Mouse (Mus musculus): ENCODE measurements at regions not wholly inside any gene's neighbourhood (a gene's known extent, or its start where the extent isn't known, plus 50 kb on each side); places are given as distances from the start of the nearest gene placed in this dataset.

GRCm38 (mm10) chr14:23237376-23237775 is 776.9 kb downstream of the Kcnma1 start:
- no peaks in the 10 kb centered on the region for H3K27me3 ChIP-seq
- no peaks in the 10 kb centered on the region for H3K36me3 ChIP-seq
- no peak overlapping the region for H3K4me2 ChIP-seq
- WGBS = 87% methylated on average over 2 of the region's 2 CpGs
- ATAC-seq (ENCODE audit: borderline replicate concordance, extremely low read depth, low FRiP score, low TSS enrichment) = no peak
- H3K27ac ChIP-seq = no peak overlapping the region
- no peak overlapping the region for H3K4me3 ChIP-seq
- no peaks in the 10 kb centered on the region for H3K9me3 ChIP-seq
- no peaks in the 10 kb centered on the region for H3K4me1 ChIP-seq
- H3K9ac ChIP-seq = no peak overlapping the region

- Histone ChIP-seq H3K4me3 (no peak overlapping the region), H3K36me3 (no peaks in the 10 kb centered on the region), H3K9ac (no peak overlapping the region), H3K27me3 (no peaks in the 10 kb centered on the region), H3K9me3 (no peaks in the 10 kb centered on the region), H3K4me2 (no peak overlapping the region), H3K4me1 (no peaks in the 10 kb centered on the region), H3K27ac (no peak overlapping the region)
- 64% methylated on average over 3 of the region's 3 CpGs for WGBS
- no peak for ATAC-seq (ENCODE audit: borderline replicate concordance, extremely low read depth, low FRiP score, low TSS enrichment)
These were observed 815.6 kb downstream of the Kcnma1 start for GRCm38 (mm10) chr14:23198676-23199075.

GRCm38 (mm10) chr14:23194569-23195529 is 819.4 kb downstream of the Kcnma1 start:
- Histone ChIP-seq H3K9me3 (no peaks in the 10 kb centered on the region), H3K36me3 (no peaks in the 10 kb centered on the region), H3K27ac (no peak overlapping the region), H3K4me2 (no peak overlapping the region), H3K9ac (no peak overlapping the region), H3K4me3 (no peak overlapping the region), H3K4me1 (no peaks in the 10 kb centered on the region), H3K27me3 (no peaks in the 10 kb centered on the region)
- 79% methylated on average over 7 of the region's 7 CpGs for whole genome bisulfite sequencing
- ATAC-seq (ENCODE audit: borderline replicate concordance, extremely low read depth, low FRiP score, low TSS enrichment) = no peak

- H3K4me1 ChIP-seq = no peaks in the 10 kb centered on the region
- H3K27me3 ChIP-seq = no peaks in the 10 kb centered on the region
- no peaks in the 10 kb centered on the region for H3K36me3 ChIP-seq
- no peak overlapping the region for H3K4me3 ChIP-seq
- H3K27ac ChIP-seq = no peak overlapping the region
- ATAC-seq (ENCODE audit: borderline replicate concordance, extremely low read depth, low FRiP score, low TSS enrichment) = no peak
- 51% methylated on average over 3 of the region's 3 CpGs for WGBS
- H3K4me2 ChIP-seq = no peak overlapping the region
- H3K9me3 ChIP-seq = no peaks in the 10 kb centered on the region
- H3K9ac ChIP-seq = no peak overlapping the region
These were observed 821.7 kb downstream of the Kcnma1 start for GRCm38 (mm10) chr14:23192566-23192965.

GRCm38 (mm10) chr14:23185359-23185758 is 828.9 kb downstream of the Kcnma1 start:
- H3K27me3 ChIP-seq = no peaks in the 10 kb centered on the region

GRCm38 (mm10) chr14:23169346-23169745 is 844.9 kb downstream of the Kcnma1 start:
- no peaks in the 10 kb centered on the region for H3K9me3 ChIP-seq
- H3K4me2 ChIP-seq = no peak overlapping the region
- no peaks in the 10 kb centered on the region for H3K4me1 ChIP-seq
- ATAC-seq (ENCODE audit: borderline replicate concordance, extremely low read depth, low FRiP score, low TSS enrichment) = no peak
- no peak overlapping the region for H3K4me3 ChIP-seq
- H3K9ac ChIP-seq = no peak overlapping the region
- no peak overlapping the region for H3K27ac ChIP-seq
- H3K27me3 ChIP-seq = no peaks in the 10 kb centered on the region
- H3K36me3 ChIP-seq = no peaks in the 10 kb centered on the region
- 68% methylated on average over 14 of the region's 14 CpGs for WGBS

More at GRCm38 (mm10) chr14:23185359-23185758, 828.9 kb downstream of the Kcnma1 start:
- Histone ChIP-seq H3K4me1 (no peaks in the 10 kb centered on the region), H3K9ac (no peak overlapping the region), H3K4me2 (no peak overlapping the region), H3K27ac (no peak overlapping the region), H3K36me3 (no peaks in the 10 kb centered on the region), H3K4me3 (no peak overlapping the region), H3K9me3 (no peaks in the 10 kb centered on the region)
- 40% methylated on average over 6 of the region's 6 CpGs for whole genome bisulfite sequencing
- no peak for ATAC-seq (ENCODE audit: borderline replicate concordance, extremely low read depth, low FRiP score, low TSS enrichment)

GRCm38 (mm10) chr14:23160567-23160966 is 853.7 kb downstream of the Kcnma1 start:
- no peaks in the 10 kb centered on the region for H3K36me3 ChIP-seq

GRCm38 (mm10) chr14:23150431-23150830 is 863.9 kb downstream of the Kcnma1 start:
- H3K27me3 ChIP-seq = no peaks in the 10 kb centered on the region
- H3K9me3 ChIP-seq = no peaks in the 10 kb centered on the region
- H3K4me2 ChIP-seq = no peak overlapping the region
- H3K36me3 ChIP-seq = no peaks in the 10 kb centered on the region
- ATAC-seq (ENCODE audit: borderline replicate concordance, extremely low read depth, low FRiP score, low TSS enrichment) = no peak
- no peak overlapping the region for H3K9ac ChIP-seq
- no peak overlapping the region for H3K4me3 ChIP-seq
- H3K4me1 ChIP-seq = no peaks in the 10 kb centered on the region
- H3K27ac ChIP-seq = no peak overlapping the region

More at GRCm38 (mm10) chr14:23160567-23160966, 853.7 kb downstream of the Kcnma1 start:
- no peak overlapping the region for H3K27ac ChIP-seq
- H3K9ac ChIP-seq = no peak overlapping the region
- no peaks in the 10 kb centered on the region for H3K27me3 ChIP-seq
- ATAC-seq (ENCODE audit: borderline replicate concordance, extremely low read depth, low FRiP score, low TSS enrichment) = no peak
- no peak overlapping the region for H3K4me3 ChIP-seq
- no peak overlapping the region for H3K4me2 ChIP-seq
- H3K9me3 ChIP-seq = no peaks in the 10 kb centered on the region
- no peaks in the 10 kb centered on the region for H3K4me1 ChIP-seq
- WGBS = 27% methylated on average over 1 of the region's 1 CpGs

- no peaks in the 10 kb centered on the region for H3K4me1 ChIP-seq
- no peak for ATAC-seq (ENCODE audit: borderline replicate concordance, extremely low read depth, low FRiP score, low TSS enrichment)
- 68% methylated on average over 1 of the region's 1 CpGs for WGBS
These were observed 867.3 kb downstream of the Kcnma1 start for GRCm38 (mm10) chr14:23146981-23147380.

GRCm38 (mm10) chr14:23140385-23140784 is 873.9 kb downstream of the Kcnma1 start:
- no peak overlapping the region for H3K4me3 ChIP-seq
- no peak overlapping the region for H3K27ac ChIP-seq
- no peaks in the 10 kb centered on the region for H3K36me3 ChIP-seq
- no peak overlapping the region for H3K4me2 ChIP-seq
- WGBS = 75% methylated on average over 1 of the region's 1 CpGs
- H3K27me3 ChIP-seq = no peaks in the 10 kb centered on the region
- H3K9ac ChIP-seq = no peak overlapping the region
- ATAC-seq (ENCODE audit: borderline replicate concordance, extremely low read depth, low FRiP score, low TSS enrichment) = no peak
- H3K9me3 ChIP-seq = no peaks in the 10 kb centered on the region
- H3K4me1 ChIP-seq = no peaks in the 10 kb centered on the region

More at GRCm38 (mm10) chr14:23146981-23147380, 867.3 kb downstream of the Kcnma1 start:
- Histone ChIP-seq H3K27ac (no peak overlapping the region), H3K27me3 (no peaks in the 10 kb centered on the region), H3K9ac (no peak overlapping the region), H3K9me3 (no peaks in the 10 kb centered on the region), H3K36me3 (no peaks in the 10 kb centered on the region), H3K4me3 (no peak overlapping the region), H3K4me2 (no peak overlapping the region)

GRCm38 (mm10) chr14:23134723-23135122 is 879.6 kb downstream of the Kcnma1 start:
- Histone ChIP-seq H3K27me3 (no peaks in the 10 kb centered on the region), H3K9me3 (no peaks in the 10 kb centered on the region), H3K4me2 (no peak overlapping the region), H3K27ac (peak overlapping the region; percentile 4; the same call in 1 of the 2 replicates), H3K36me3 (no peaks in the 10 kb centered on the region), H3K9ac (no peak overlapping the region), H3K4me1 (peaks cover 17% of the 10 kb centered on the region), H3K4me3 (no peak overlapping the region)
- WGBS = 85% methylated on average over 2 of the region's 2 CpGs
- ATAC-seq (ENCODE audit: borderline replicate concordance, extremely low read depth, low FRiP score, low TSS enrichment) = no peak

GRCm38 (mm10) chr14:23131736-23132519 is 882.4 kb downstream of the Kcnma1 start:
- no peak overlapping the region for H3K9ac ChIP-seq
- H3K9me3 ChIP-seq = no peaks in the 10 kb centered on the region
- H3K4me3 ChIP-seq = no peak overlapping the region
- H3K36me3 ChIP-seq = no peaks in the 10 kb centered on the region
- H3K4me2 ChIP-seq = no peak overlapping the region
- peak overlapping the region; percentile 81 for H3K27ac ChIP-seq
- peak; percentile 97 for ATAC-seq (ENCODE audit: borderline replicate concordance, extremely low read depth, low FRiP score, low TSS enrichment)
- peaks cover 17% of the 10 kb centered on the region for H3K4me1 ChIP-seq
- WGBS = 28% methylated on average over 7 of the region's 7 CpGs
- H3K27me3 ChIP-seq = no peaks in the 10 kb centered on the region

All from lung, embryonic 15.5 days (tissue).